Mouse (Mus musculus): ENCODE data around the gene Chil1.

DNA sequence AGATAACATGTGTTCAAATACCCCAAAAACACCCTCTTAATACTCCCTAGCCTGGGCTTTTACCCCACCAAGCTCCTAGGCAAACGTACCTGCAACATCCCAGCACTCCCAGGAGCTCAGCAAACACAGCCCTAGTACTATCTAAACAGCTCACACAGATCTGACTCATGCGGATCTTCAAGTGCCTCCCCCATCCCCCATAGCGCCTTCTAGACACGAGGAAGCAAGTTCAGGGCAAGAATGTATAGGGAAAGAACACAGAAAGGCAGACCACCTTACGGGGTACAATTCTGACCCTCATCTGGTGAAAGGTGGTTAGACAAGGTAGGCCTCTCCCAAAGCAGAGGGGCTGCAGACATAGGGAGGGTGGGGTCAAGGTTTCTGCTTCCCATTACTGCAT, 24.1 kb downstream of the Chil1 start:
- TF ChIP-seq POLR2A (IDR thresholded peaks at IDR 0.05; ENCODE audit: insufficient read depth, low read depth, low read length) (no peak), CTCF (IDR thresholded peaks at IDR 0.05; ENCODE audit: insufficient read depth, low read depth, low read length) (no peak)

All from olfactory bulb, adult 2 months (tissue).